Mouse (Mus musculus) intestine, embryonic 14.5 days (tissue): ENCODE data around the gene Dnajb4. TPM values are rescaled to one million over a fixed set of nuclear protein-coding genes. Genes with fewer than 3 reads are reported as not detected.
A peak's percentile ranks its signal among the peaks of the same experiment; 100 is the strongest.
"Not testable (repeated sequence)": the region's sequence is repeated elsewhere in the genome, so short reads cannot be mapped to it uniquely, and the experiment has no call there.

Source experiments
- ATAC-seq: fragments of 200-750 bp; cut with Nextera tagmentation; replicated peaks from 2 replicates; pipeline ENCODE4 v1.8.0; 2017; ENCODE audit warnings: low read depth, moderate number of reproducible peaks, moderate TSS enrichment, moderate library complexity; ENCODE audit not compliant: low FRiP score, low TSS enrichment
- DNase-seq: peaks from one replicate; pipeline ENCODE4 v3.0.0-alpha.2; 2018; ENCODE audit warnings: low spot score
- H3K27ac ChIP-seq: fragments of 300-500 bp; sonication (generic); 2 replicates; pipeline ENCODE4 v1.5.1; 2014; ENCODE audit warnings: low read depth, mild to moderate bottlenecking, control low read depth
- H3K27me3 ChIP-seq: fragments of 300-500 bp; sonication (generic); replicated peaks from 2 replicates; pipeline ENCODE4 v1.6.1; 2014; ENCODE audit warnings: low read length, control low read depth; ENCODE audit not compliant: control insufficient read depth, insufficient read depth
- H3K36me3 ChIP-seq: fragments of 300-500 bp; sonication (generic); 2 replicates; pipeline ENCODE4 v1.6.1; 2014; ENCODE audit warnings: low read length, control low read depth; ENCODE audit not compliant: control insufficient read depth, insufficient read depth
- H3K4me1 ChIP-seq: fragments of 300-500 bp; sonication (generic); replicated peaks from 2 replicates; pipeline ENCODE4 v1.6.1; 2014; ENCODE audit warnings: low read length, control low read depth, mixed read lengths; ENCODE audit not compliant: control insufficient read depth, insufficient read depth
- H3K4me2 ChIP-seq: fragments of 300-500 bp; sonication (generic); 2 replicates; pipeline ENCODE4 v1.6.1; 2014; ENCODE audit warnings: low read length
- H3K4me3 ChIP-seq: fragments of 300-500 bp; sonication (generic); 2 replicates; pipeline ENCODE4 v1.5.1; 2014; ENCODE audit warnings: low read depth, low read length, control low read depth, mixed read lengths
- H3K9ac ChIP-seq: fragments of 300-500 bp; sonication (generic); 2 replicates; pipeline ENCODE4 v1.6.1; 2014; ENCODE audit warnings: mild to moderate bottlenecking, low read length
- H3K9me3 ChIP-seq: fragments of 300-500 bp; sonication (generic); 2 replicates; pipeline ENCODE4 v1.6.1; 2016; ENCODE audit warnings: low read length, control low read depth; ENCODE audit not compliant: control insufficient read depth
- WGBS: fragments of 180-500 bp; shearing (Covaris S2); extraction: QIAGEN DNeasy Blood & Tissue Kit; methylation state at CpG from one replicate; pipeline ENCODE4 v1.1.7; 2014; 5-methylcytosine and 5-hydroxymethylcytosine counted together
- polyA plus RNA-seq: library from polyadenylated mRNA; unstranded; fragments of >200 nt; fragmentation: Nextera tagmentation; extraction: Ambion mirVana; gene quantifications from 2 replicates; pipeline ENCODE4 v1.2.1, GENCODE M21; 2014

The Dnajb4 gene
- polyA plus RNA-seq, 1 experiment from 2014 or later, result 24.1 TPM

GRCm38 (mm10) chr3:152203411-152203810 is 6.7 kb downstream of the Dnajb4 start:
- Histone ChIP-seq H3K9me3 (no peaks in the 10 kb centered on the region), H3K4me3 (no peak overlapping the region), H3K36me3 (peaks cover 8% of the 10 kb centered on the region; the same call in 1 of the 2 replicates), H3K9ac (no peak overlapping the region), H3K27me3 (no peaks in the 10 kb centered on the region), H3K27ac (no peak overlapping the region), H3K4me1 (peaks cover 1% of the 10 kb centered on the region; the same call in 1 of the 2 replicates), H3K4me2 (no peak overlapping the region)
- no peak for ATAC-seq
- WGBS, result 86% methylated on average over 6 of the region's 6 CpGs
- no peak for DNase-seq

- no peak for DNase-seq
- no peak overlapping the region for H3K9ac ChIP-seq
- H3K9me3 ChIP-seq, result no peaks in the 10 kb centered on the region
- H3K4me1 ChIP-seq, result no peaks in the 10 kb centered on the region
- peaks cover 8% of the 10 kb centered on the region; the same call in 1 of the 2 replicates for H3K36me3 ChIP-seq
- no peak overlapping the region for H3K4me2 ChIP-seq
- no peak overlapping the region for H3K4me3 ChIP-seq
- H3K27ac ChIP-seq, result no peak overlapping the region
- ATAC-seq, result no peak
- H3K27me3 ChIP-seq, result no peaks in the 10 kb centered on the region
Measured at GRCm38 (mm10) chr3:152202942-152203341, 7.2 kb downstream of the Dnajb4 start.

GRCm38 (mm10) chr3:152201651-152202050 is 8.5 kb downstream of the Dnajb4 start:
- ATAC-seq, result no peak
- H3K4me1 ChIP-seq, result no peaks in the 10 kb centered on the region
- no peaks in the 10 kb centered on the region for H3K36me3 ChIP-seq
- H3K27me3 ChIP-seq, result no peaks in the 10 kb centered on the region
- WGBS, result 83% methylated on average over 2 of the region's 2 CpGs
- H3K4me2 ChIP-seq, result no peak overlapping the region
- H3K9ac ChIP-seq, result no peak overlapping the region
- no peak overlapping the region for H3K4me3 ChIP-seq
- no peak overlapping the region for H3K27ac ChIP-seq
- no peak for DNase-seq
- no peaks in the 10 kb centered on the region for H3K9me3 ChIP-seq

GRCm38 (mm10) chr3:152201181-152201580 is 8.9 kb downstream of the Dnajb4 start:
- ATAC-seq (no peak), DNase-seq (no peak)
- Histone ChIP-seq H3K9ac (no peak overlapping the region), H3K27ac (no peak overlapping the region), H3K4me3 (no peak overlapping the region), H3K36me3 (no peaks in the 10 kb centered on the region), H3K9me3 (no peaks in the 10 kb centered on the region), H3K27me3 (no peaks in the 10 kb centered on the region), H3K4me1 (no peaks in the 10 kb centered on the region), H3K4me2 (no peak overlapping the region)
- 83% methylated on average over 3 of the region's 3 CpGs for WGBS

- Histone ChIP-seq H3K9me3 (no peaks in the 10 kb centered on the region), H3K4me2 (no peak overlapping the region), H3K9ac (no peak overlapping the region), H3K4me1 (no peaks in the 10 kb centered on the region), H3K36me3 (no peaks in the 10 kb centered on the region), H3K27me3 (no peaks in the 10 kb centered on the region), H3K4me3 (no peak overlapping the region), H3K27ac (no peak overlapping the region)
- WGBS, result 64% methylated on average over 3 of the region's 3 CpGs
- ATAC-seq, result no peak
- no peak for DNase-seq
Measured at GRCm38 (mm10) chr3:152199125-152199524, 11.0 kb downstream of the Dnajb4 start.

GRCm38 (mm10) chr3:152197246-152197645 is 12.9 kb downstream of the Dnajb4 start:
- H3K9ac ChIP-seq, H3K4me3 ChIP-seq, DNase-seq, H3K9me3 ChIP-seq, H3K4me2 ChIP-seq, H3K27ac ChIP-seq, ATAC-seq, H3K4me1 ChIP-seq, H3K36me3 ChIP-seq, H3K27me3 ChIP-seq: not testable (repeated sequence)
- WGBS, result 25% methylated on average over 2 of the region's 2 CpGs

- Histone ChIP-seq H3K27ac (peak overlapping the region; percentile 94), H3K4me3 (peak overlapping the region; percentile 65), H3K9ac (peak overlapping the region; percentile 74), H3K27me3 (no peaks in the 10 kb centered on the region), H3K36me3 (no peaks in the 10 kb centered on the region), H3K9me3 (no peaks in the 10 kb centered on the region), H3K4me1 (peaks cover 14% of the 10 kb centered on the region; the same call in 1 of the 2 replicates), H3K4me2 (peak overlapping the region; percentile 68)
- peak; percentile 88 for DNase-seq
- under 1% methylated on average over 17 of the region's 17 CpGs for WGBS
- peak; percentile 93 for ATAC-seq
Measured at GRCm38 (mm10) chr3:152193635-152194097, 16.4 kb downstream of the Dnajb4 start.

- Histone ChIP-seq H3K27ac (peak overlapping the region; percentile 94), H3K4me3 (peak overlapping the region; percentile 65), H3K36me3 (no peaks in the 10 kb centered on the region), H3K4me2 (peak overlapping the region; percentile 68), H3K4me1 (peaks cover 15% of the 10 kb centered on the region; the same call in 1 of the 2 replicates), H3K27me3 (no peaks in the 10 kb centered on the region), H3K9me3 (no peaks in the 10 kb centered on the region), H3K9ac (peak overlapping the region; percentile 74)
- no peak for DNase-seq
- WGBS, result under 1% methylated on average over 7 of the region's 7 CpGs
- no peak for ATAC-seq
Measured at GRCm38 (mm10) chr3:152193177-152193576, 16.9 kb downstream of the Dnajb4 start.

GRCm38 (mm10) chr3:152192238-152192931 is 17.7 kb downstream of the Dnajb4 start:
- Histone ChIP-seq H3K9me3 (no peaks in the 10 kb centered on the region), H3K9ac (peak overlapping the region; percentile 38), H3K27me3 (no peaks in the 10 kb centered on the region), H3K4me1 (peaks cover 15% of the 10 kb centered on the region; the same call in 1 of the 2 replicates), H3K4me3 (peak overlapping the region; percentile 65), H3K4me2 (peak overlapping the region; percentile 50), H3K27ac (peak overlapping the region; percentile 70), H3K36me3 (no peaks in the 10 kb centered on the region)
- DNase-seq (no peak), ATAC-seq (no peak)
- WGBS, result 4% methylated on average over 9 of the region's 11 CpGs
